In the genomic region with DNA sequence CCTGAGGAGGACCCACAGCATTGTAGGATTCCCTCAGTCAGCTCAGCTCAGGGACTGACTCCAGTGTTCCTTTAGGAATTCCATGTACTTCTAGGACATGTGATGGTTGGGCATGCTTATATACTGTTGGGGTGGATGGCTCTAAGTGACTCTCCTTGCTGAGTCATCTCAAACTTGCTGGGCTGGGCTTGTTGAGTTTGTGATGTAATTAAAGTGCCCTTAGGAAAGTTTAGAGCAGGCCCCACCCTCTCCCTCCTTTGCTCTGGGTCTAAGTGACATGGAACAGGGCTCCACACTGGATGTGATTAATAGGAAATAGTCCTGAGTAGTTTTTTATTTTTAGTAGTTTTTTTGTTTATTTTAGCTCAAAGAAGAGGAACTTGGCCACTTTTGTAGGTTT, we compare ENCODE assay signal across 12 mouse cellular contexts. TPM values are rescaled to one million over a fixed set of nuclear protein-coding genes. Genes with fewer than 3 reads are reported as not detected.
A peak's percentile ranks its signal among the peaks of the same experiment; 100 is the strongest.
DNase-seq lines count a peak whose midpoint lies in the region; ATAC-seq and TF ChIP-seq lines count a peak whose summit lies in the region.
"Had no signal": no experiment of that assay in that cellular context is flagged by ENCODE, and none has a peak within 500 bp of the region (broad histone marks: within the 10 kb centered on the region; RNA-seq: fewer than 3 reads in every experiment).

No protein-coding gene starts in this region.

- in situ Hi-C loops in ES-E14 (cut with MboI; ENCODE audit: low sequenced_read_pairs in 2 of 2, unreplicated experiment in 2 of 2), result no loop called here

- DNase-seq in kidney, postnatal 36 days, result peak; percentile 13 to 60
- DNase-seq in kidney, postnatal 10 days, result no peak
- peak; percentile 11 for DNase-seq in ES-E14 (ENCODE audit: low read depth, low spot score)
- DNase-seq in gastrocnemius, adult 8-10 months (ENCODE audit: low spot score in 2 of 2), result no peak
- no peak for DNase-seq in urinary bladder, postnatal 36 days (ENCODE audit: low spot score in 2 of 2)
- DNase-seq: heart, postnatal 36 days; liver, embryonic 13.5 days; right cerebral cortex, postnatal 14 days had no signal

- no peak overlapping the region for H3K4me3 ChIP-seq in ES-E14 (ENCODE audit: insufficient read depth in 1 of 2, low read depth in 1 of 2, low read length in 2 of 2, poor library complexity in 1 of 2, severe bottlenecking in 1 of 2)
- H3K4me3 ChIP-seq: embryonic facial prominence, embryonic 12.5 days; left cerebral cortex, adult 2 months; liver, embryonic 13.5 days had no signal

- 0 out of 4 replicates have a peak, but pooled peaks cover 0 to 2% of the 10 kb centered on the region in 2 experiments for H3K4me1 ChIP-seq in ES-E14 (ENCODE audit: control insufficient read depth in 2 of 2, insufficient read depth in 2 of 2, low read length in 2 of 2, poor library complexity in 1 of 2)

- peak; percentile 80 for ATAC-seq in granulocyte monocyte progenitor cell, adult 5-6 weeks (replicated peaks; ENCODE audit: poor library complexity, severe bottlenecking)
- peak; percentile 62 for ATAC-seq in monocyte, adult 5-6 weeks (replicated peaks; ENCODE audit: insufficient number of reproducible peaks, low FRiP score, low TSS enrichment, poor library complexity, severe bottlenecking)

- no peak overlapping the region for H3K27ac ChIP-seq in ES-E14 (ENCODE audit: insufficient read depth, low read depth, low read length, poor library complexity, severe bottlenecking)
- H3K27ac ChIP-seq: embryonic facial prominence, embryonic 12.5 days; left cerebral cortex, adult 2 months; liver, embryonic 13.5 days had no signal

- no peaks in the 10 kb centered on the region for H3K36me3 ChIP-seq in ES-E14 (ENCODE audit: control insufficient read depth, insufficient read depth, low read length, poor library complexity, severe bottlenecking)
- H3K36me3 ChIP-seq: embryonic facial prominence, embryonic 12.5 days; liver, embryonic 13.5 days had no signal

- H3K9ac ChIP-seq in ES-E14 (ENCODE audit: insufficient read depth, low read depth, low read length, poor library complexity, severe bottlenecking), result no peak overlapping the region
- H3K9ac ChIP-seq: embryonic facial prominence, embryonic 12.5 days; liver, embryonic 13.5 days had no signal

- H3K9me3 ChIP-seq in ES-E14 (ENCODE audit: control insufficient read depth, insufficient read depth, low read depth, low read length), result no peaks in the 10 kb centered on the region
- H3K9me3 ChIP-seq: embryonic facial prominence, embryonic 12.5 days; liver, embryonic 13.5 days had no signal

TF ChIP-seq in ES-E14, 5 proteins besides CTCF, POLR2A, EP300 and RAD21:
- TF ChIP-seq CHD2 (IDR thresholded peaks at IDR 0.05; ENCODE audit: low read depth, low read length), result no peak
- no peak for TF ChIP-seq ZNF384 (IDR thresholded peaks at IDR 0.05; ENCODE audit: low read depth, low read length)
- no peak for TF ChIP-seq ZC3H11A (IDR thresholded peaks at IDR 0.05; ENCODE audit: borderline replicate concordance, low read depth, low read length)
- peak; percentile 41; the same call in 1 of the 2 replicates for TF ChIP-seq MAFK (IDR thresholded peaks at IDR 0.05; ENCODE audit: insufficient read depth, low read depth, low read length)
- TF ChIP-seq HCFC1 (IDR thresholded peaks at IDR 0.05; ENCODE audit: borderline replicate concordance, insufficient read depth, low read length), result no peak

RNA-seq across cellular contexts. Expression of a gene that starts 20.8 kb away (rescaled TPM):
- total RNA-seq in ES-E14 (2012; rRNA removed), result 40.2 and 57.6 TPM in 2 replicates
- total RNA-seq in granulocyte monocyte progenitor cell, adult 5-6 weeks (2014; fragmentation: Nextera tagmentation), result 39.1 and 40.8 TPM in 2 replicates
- 69.5 and 82.0 TPM in 2 replicates for total RNA-seq in granulocyte monocyte progenitor cell, adult 5-6 weeks (2017)
- total RNA-seq in monocyte, adult 5-6 weeks (2017), result 87.0 to 108 TPM (median 106 TPM) in 3 replicates
- total RNA-seq in gastrocnemius, adult 8-10 months (2022), result 10 to 100 TPM; 13.1 to 16.9 (median 13.7) TPM

RNA-seq across cellular contexts. Expression of a gene that starts 57.1 kb away (rescaled TPM):
- total RNA-seq in ES-E14 (2012; rRNA removed), result 1.7 and 2.9 TPM in 2 replicates
- total RNA-seq in granulocyte monocyte progenitor cell, adult 5-6 weeks (2014; fragmentation: Nextera tagmentation), result not detected in 2 replicates
- total RNA-seq in granulocyte monocyte progenitor cell, adult 5-6 weeks (2017), result 1.3 TPM in 1 of 2 replicates, not detected in the other
- not detected in 3 replicates for total RNA-seq in monocyte, adult 5-6 weeks (2017)
- total RNA-seq in gastrocnemius, adult 8-10 months (2022), result 1 to 10 TPM; 2.5 to 3.7 (median 3.3) TPM

Comparison
In these comparisons a context has a peak if more than half of its experiments do, and no peak if none do; other contexts are left out.
1. DNase-seq: peak in kidney, postnatal 36 days (2 of 2) and ES-E14 (single experiment); none in kidney, postnatal 10 days (single experiment), gastrocnemius, adult 8-10 months (0 of 2) and urinary bladder, postnatal 36 days (0 of 2).